Mouse (Mus musculus): Measurements from ENCODE around the gene Pnck.

DNA sequence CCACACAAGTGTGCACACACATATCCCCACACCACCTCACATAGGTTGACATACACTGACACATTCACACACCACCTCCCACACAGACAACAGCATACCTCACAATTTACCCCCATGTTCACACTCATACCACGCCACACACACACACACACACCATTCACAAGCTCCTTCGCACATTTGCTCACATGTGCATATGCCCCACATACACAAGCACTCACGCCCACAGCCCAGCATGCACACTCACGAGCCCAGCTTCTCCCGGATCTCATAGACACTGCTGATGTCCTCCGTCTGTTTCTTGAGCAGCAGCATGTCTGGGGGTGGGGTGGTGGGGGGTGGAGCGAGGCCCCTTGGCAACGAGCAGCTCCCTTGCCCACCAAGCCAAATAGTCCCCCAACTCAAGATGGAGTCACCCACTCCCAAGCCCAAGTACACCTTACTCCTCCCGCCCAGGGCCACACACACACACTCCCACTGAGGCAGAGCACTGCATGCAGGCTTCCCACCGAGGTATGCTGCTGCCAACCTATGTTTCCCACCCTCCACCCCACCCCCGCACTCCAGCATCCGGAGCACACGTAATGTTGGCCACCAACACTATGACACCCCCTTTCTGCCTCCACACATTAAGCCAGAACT lies 862 bp downstream of the Pnck start:
- TF ChIP-seq CTCF (IDR thresholded peaks at IDR 0.05; ENCODE audit: low read depth) = no peak
- TF ChIP-seq EP300 (IDR thresholded peaks at IDR 0.05; ENCODE audit: low read depth) = no peak
